Mouse (Mus musculus) kidney, adult 10 weeks (tissue): ENCODE data around the gene Dolk. TPM values are rescaled to one million over a fixed set of nuclear protein-coding genes. Genes with fewer than 3 reads are reported as not detected.

ENCODE experiments used
- polyA plus RNA-seq: library from polyadenylated mRNA; stranded (reverse); fragments of 350-450 nt; fragmentation: Illumina TruSeq; extraction: RNeasy Lipid Tissue Mini Kit (QIAGEN cat#74804); gene quantifications from one replicate; pipeline ENCODE4 v1.2.3, GENCODE M21; 2014; ENCODE audit warnings: low read depth, low replicate concordance

Dolk gene
- 8.1 TPM for polyA plus RNA-seq

GRCm38 (mm10) chr2:30286192-30287026 lies at the start of gene Dolk, which contains the start of gene Nup188:
TSS of gene Dolk (minus strand) at chr2:30286334.
TSS of gene Nup188 (plus strand) at chr2:30286397.

GRCm38 (mm10) chr2:30280743-30281142 lies 5.4 kb downstream of the Dolk start, which contains the start of gene Gm28038:
TSS of gene Gm28038 (plus strand) at chr2:30281043.

GRCm38 (mm10) chr2:30265767-30266253 lies 20.3 kb downstream of the Dolk start, which contains the start of gene Phyhd1:
TSS of gene Phyhd1 (plus strand) at chr2:30266203.

GRCm38 (mm10) chr2:30240267-30240666 lies 45.9 kb downstream of the Dolk start, which contains the start of gene Gm28035:
TSS of gene Gm28035 (plus strand) at chr2:30240567.

GRCm38 (mm10) chr2:30237199-30237880 lies 48.8 kb downstream of the Dolk start, which contains the start of gene Lrrc8a:
TSS of gene Lrrc8a (plus strand) at chr2:30237715.

Other genes with a start within 250 kb of the Dolk start
- 0.73 TPM for gene Wdr34, start 237.5 kb downstream of the Dolk start, polyA plus RNA-seq
- gene Set, start 229.0 kb downstream of the Dolk start, polyA plus RNA-seq, result 217 TPM
- gene Pkn3, start 208.7 kb downstream of the Dolk start, polyA plus RNA-seq, result 0.16 TPM
- 1.6 TPM for gene Zdhhc12, start 192.7 kb downstream of the Dolk start, polyA plus RNA-seq
- gene Zer1, start 161.7 kb downstream of the Dolk start, polyA plus RNA-seq, result 1.6 TPM
- gene Tbc1d13, start 152.6 kb downstream of the Dolk start, polyA plus RNA-seq, result 30.0 TPM
- gene Endog, start 114.8 kb downstream of the Dolk start, polyA plus RNA-seq, result not detected
- 0.61 TPM for gene Spout1, start 107.9 kb downstream of the Dolk start, polyA plus RNA-seq
- gene Kyat1, start 80.5 kb downstream of the Dolk start, polyA plus RNA-seq, result 1.2 TPM
- gene Lrrc8a, start 48.6 kb downstream of the Dolk start, polyA plus RNA-seq, result 2.7 TPM
- not detected for gene Gm28035, start 45.8 kb downstream of the Dolk start, polyA plus RNA-seq
- gene Phyhd1, start 20.1 kb downstream of the Dolk start, polyA plus RNA-seq, result 20.0 TPM
- gene Gm28038, start 5.3 kb downstream of the Dolk start, polyA plus RNA-seq, result not detected
- 8.9 TPM for gene Nup188, start 63 bp upstream of the Dolk start, polyA plus RNA-seq
- 1.1 TPM for gene Sh3glb2, start 73.0 kb upstream of the Dolk start, polyA plus RNA-seq
- 0.81 TPM for gene Miga2, start 77.9 kb upstream of the Dolk start, polyA plus RNA-seq
- 0.65 TPM for gene Dolpp1, start 105.9 kb upstream of the Dolk start, polyA plus RNA-seq
- gene Crat, start 129.5 kb upstream of the Dolk start, polyA plus RNA-seq, result 20.5 TPM
- 2.4 TPM for gene Ptpa, start 129.7 kb upstream of the Dolk start, polyA plus RNA-seq
- gene Ier5l, start 187.9 kb upstream of the Dolk start, polyA plus RNA-seq, result not detected